Mouse (Mus musculus) kidney, adult 2 months (tissue): ENCODE measurements around the gene Cxcr1. TPM values are rescaled to one million over a fixed set of nuclear protein-coding genes. Genes with fewer than 3 reads are reported as not detected.

Source experiments
- DNase-seq: peaks from one replicate; pipeline ENCODE4 v3.0.0; 2021
- H3K27ac ChIP-seq: fragments of 200-500 bp; 2 replicates; pipeline ENCODE4 v1.5.1; 2012; ENCODE audit warnings: low read depth, low read length, control low read depth, inconsistent platforms; ENCODE audit not compliant: insufficient read depth
- H3K27me3 ChIP-seq: fragments of 200-500 bp; replicated peaks from 2 replicates; pipeline ENCODE4 v1.6.1; 2012; ENCODE audit warnings: mild to moderate bottlenecking, moderate library complexity, low read length, inconsistent platforms; ENCODE audit not compliant: control insufficient read depth, insufficient read depth
- H3K36me3 ChIP-seq: fragments of 200-500 bp; 2 replicates; pipeline ENCODE4 v1.6.1; 2012; ENCODE audit warnings: mild to moderate bottlenecking, moderate library complexity, low read length, inconsistent platforms; ENCODE audit not compliant: control insufficient read depth, insufficient read depth
- H3K4me1 ChIP-seq: fragments of 200-500 bp; 2 replicates; pipeline ENCODE4 v1.6.1; 2011; ENCODE audit warnings: low read length; ENCODE audit not compliant: control insufficient read depth, insufficient read depth
- H3K4me3 ChIP-seq: fragments of 200-500 bp; 2 replicates; pipeline ENCODE4 v1.5.1; 2011; ENCODE audit warnings: mild to moderate bottlenecking, low read depth, low read length, control low read depth; ENCODE audit not compliant: insufficient read depth
- CTCF ChIP-seq: fragments of 200-500 bp; conservative IDR thresholded peaks from 2 replicates; pipeline ENCODE4 v1.5.1; 2011; ENCODE audit warnings: low read depth, mild to moderate bottlenecking, control low read depth, low read length, moderate library complexity, mixed read lengths; ENCODE audit not compliant: insufficient read depth, insufficient read length
- POLR2A ChIP-seq: fragments of 200-500 bp; IDR thresholded peaks from one replicate; pipeline ENCODE4 v1.6.1; 2011; ENCODE audit warnings: low read depth, low read length, control low read depth
- WGBS: fragments of 180-500 bp; shearing (Covaris S2); methylation state at CpG from one replicate; pipeline ENCODE4 v1.1.7; 2018; 5-methylcytosine and 5-hydroxymethylcytosine counted together
- polyA plus RNA-seq: library from polyadenylated mRNA; depleted of rRNA; stranded (reverse); fragments of >200 nt; gene quantifications from 2 replicates; pipeline ENCODE4 v1.2.3, GENCODE M21; 2012

Gene Cxcr1
- polyA plus RNA-seq, 1 experiment: not detected

DNA sequence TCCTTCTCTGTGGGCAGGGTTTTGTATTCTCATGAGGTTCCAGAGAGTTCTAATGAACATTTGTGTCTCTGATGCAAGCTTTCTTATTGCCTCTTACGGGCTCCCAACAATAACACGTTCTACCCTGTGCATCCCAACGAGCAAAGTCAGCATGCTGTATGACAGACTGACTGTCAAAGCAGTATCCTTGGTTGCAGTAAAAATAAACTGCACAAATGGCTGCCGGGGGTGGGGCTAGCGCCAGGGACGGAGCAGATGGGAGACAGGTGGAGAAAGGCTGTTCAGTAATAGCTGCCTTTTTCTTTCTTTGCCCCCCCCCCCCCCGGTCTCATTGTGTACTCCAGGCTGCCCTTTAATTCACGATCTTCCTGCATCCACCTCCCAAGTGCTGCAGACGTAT, 13.5 kb upstream of the Cxcr1 start:
- Histone ChIP-seq H3K27ac (no peak overlapping the region), H3K4me3 (no peak overlapping the region), H3K27me3 (no peaks in the 10 kb centered on the region; the same call in 1 of the 2 replicates), H3K4me1 (no peaks in the 10 kb centered on the region), H3K36me3 (no peaks in the 10 kb centered on the region)
- 65% methylated on average over 8 of the region's 9 CpGs for WGBS
- TF ChIP-seq POLR2A (no peak), CTCF (no peak)
- no peak for DNase-seq

DNA sequence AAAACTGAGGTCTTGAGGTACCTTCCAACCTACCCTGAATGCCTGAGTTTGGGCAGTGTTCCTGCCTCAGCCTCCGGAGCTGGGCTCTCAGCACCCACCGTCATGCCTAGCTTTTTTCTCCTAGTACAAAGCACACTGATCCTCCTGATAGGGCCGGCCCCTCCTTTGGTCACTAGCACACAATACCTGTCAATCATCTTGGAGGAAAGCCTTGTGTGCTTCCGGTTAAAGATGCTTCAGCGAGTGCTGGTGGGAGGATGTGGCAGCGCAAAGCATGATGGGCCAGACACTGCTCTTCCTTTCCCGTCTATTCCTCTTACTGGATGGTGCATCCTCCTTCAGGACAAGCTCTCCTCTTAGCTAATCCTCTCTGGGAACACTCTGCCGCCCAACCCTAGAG, 12.2 kb upstream of the Cxcr1 start:
- DNase-seq: no peak
- H3K27me3 ChIP-seq: no peaks in the 10 kb centered on the region; the same call in 1 of the 2 replicates

GRCm38 (mm10) chr1:74205881-74206280, 11.4 kb upstream of the Cxcr1 start:
- peak; percentile 39 for DNase-seq
- 49% methylated on average over 7 of the region's 7 CpGs for WGBS
- no peaks in the 10 kb centered on the region for H3K4me1 ChIP-seq
- H3K36me3 ChIP-seq: no peaks in the 10 kb centered on the region
- H3K27me3 ChIP-seq: no peaks in the 10 kb centered on the region; the same call in 1 of the 2 replicates
- TF ChIP-seq CTCF: peak; percentile 34
- no peak for TF ChIP-seq POLR2A
- no peak overlapping the region for H3K27ac ChIP-seq
- no peak overlapping the region for H3K4me3 ChIP-seq

More for the DNA sequence above, 12.2 kb upstream of the Cxcr1 start:
- H3K27ac ChIP-seq: no peak overlapping the region
- TF ChIP-seq POLR2A (no peak), CTCF (no peak)
- WGBS: 75% methylated on average over 8 of the region's 8 CpGs
- no peaks in the 10 kb centered on the region for H3K4me1 ChIP-seq
- no peak overlapping the region for H3K4me3 ChIP-seq
- no peaks in the 10 kb centered on the region for H3K36me3 ChIP-seq

GRCm38 (mm10) chr1:74203457-74203856, 9.0 kb upstream of the Cxcr1 start:
- WGBS: 63% methylated on average over 5 of the region's 5 CpGs
- H3K36me3 ChIP-seq: no peaks in the 10 kb centered on the region
- TF ChIP-seq POLR2A (no peak), CTCF (0 out of 2 replicates have a peak, but pooled peaks have one; percentile 3)
- no peaks in the 10 kb centered on the region; the same call in 1 of the 2 replicates for H3K27me3 ChIP-seq
- no peaks in the 10 kb centered on the region for H3K4me1 ChIP-seq
- H3K4me3 ChIP-seq: no peak overlapping the region
- H3K27ac ChIP-seq: no peak overlapping the region
- DNase-seq: no peak

- H3K27ac ChIP-seq: no peak overlapping the region
- TF ChIP-seq POLR2A: no peak
- TF ChIP-seq CTCF: no peak
- H3K36me3 ChIP-seq: no peaks in the 10 kb centered on the region
- H3K4me1 ChIP-seq: peaks cover 5% of the 10 kb centered on the region; the same call in 1 of the 2 replicates
- H3K27me3 ChIP-seq: no peaks in the 10 kb centered on the region; the same call in 1 of the 2 replicates
- DNase-seq: no peak
- H3K4me3 ChIP-seq: no peak overlapping the region
- 80% methylated on average over 7 of the region's 7 CpGs for WGBS
Measured at GRCm38 (mm10) chr1:74201048-74201844, 6.8 kb upstream of the Cxcr1 start.

DNA sequence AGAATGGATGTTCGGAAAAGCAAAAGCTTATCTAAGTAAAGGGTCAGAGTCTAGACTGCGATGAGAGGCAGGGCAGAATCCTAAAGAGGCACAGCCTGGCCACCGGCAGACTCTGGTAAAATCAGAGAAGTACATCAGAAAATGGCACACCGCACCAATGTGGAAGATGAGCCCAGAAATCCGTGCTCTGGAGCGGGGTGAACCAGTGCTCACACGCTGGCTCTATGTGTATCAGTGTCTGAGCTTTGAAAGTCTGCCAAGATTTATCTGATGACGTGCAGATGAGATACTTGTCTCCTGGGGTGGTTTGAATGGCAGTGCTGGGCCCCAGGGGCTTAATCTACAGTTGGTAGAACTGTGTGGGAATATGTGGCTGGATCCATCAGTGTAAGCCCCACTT, 4.6 kb upstream of the Cxcr1 start:
- 71% methylated on average over 8 of the region's 8 CpGs for WGBS
- Histone ChIP-seq H3K4me3 (no peak overlapping the region), H3K4me1 (peaks cover 5% of the 10 kb centered on the region; the same call in 1 of the 2 replicates), H3K27me3 (no peaks in the 10 kb centered on the region), H3K27ac (no peak overlapping the region), H3K36me3 (no peaks in the 10 kb centered on the region)
- no peak for TF ChIP-seq CTCF
- TF ChIP-seq POLR2A: no peak
- DNase-seq: no peak

DNA sequence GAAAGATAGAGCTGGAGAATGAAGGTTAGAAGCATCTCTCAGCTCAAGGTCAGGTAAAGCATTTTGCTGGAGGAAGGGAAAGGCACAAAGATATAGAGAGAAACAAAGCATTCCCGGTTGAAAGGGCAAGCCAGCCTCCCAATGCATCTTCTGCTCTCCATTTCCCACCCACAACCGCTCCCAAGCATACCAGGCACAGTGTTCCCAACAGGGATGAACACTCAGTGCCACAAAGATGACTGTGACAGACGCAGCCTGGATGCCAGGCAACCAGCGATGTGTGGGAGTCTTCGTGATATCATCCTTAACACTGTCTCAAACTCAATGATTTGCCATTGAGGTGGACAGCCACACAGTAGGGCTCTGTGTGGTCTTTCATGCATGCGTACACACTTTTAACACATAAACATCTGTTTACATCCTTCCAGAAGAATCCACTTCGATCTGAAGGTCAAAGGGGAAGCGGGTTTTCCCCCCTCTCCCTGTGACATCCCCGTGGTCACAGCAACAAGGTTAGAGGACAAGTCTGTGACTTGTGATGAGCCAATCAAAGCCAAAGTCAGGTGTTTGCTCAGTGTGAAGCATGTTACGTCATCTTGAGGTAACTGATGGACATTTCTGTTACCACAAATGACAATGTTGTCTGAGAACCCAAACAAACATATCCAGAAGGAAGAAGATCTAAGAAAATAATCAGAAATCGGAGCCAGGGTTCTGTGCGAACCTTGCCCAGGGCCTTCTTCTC, 3.5 kb upstream of the Cxcr1 start:
- no peaks in the 10 kb centered on the region for H3K36me3 ChIP-seq
- H3K27me3 ChIP-seq: no peaks in the 10 kb centered on the region
- H3K4me3 ChIP-seq: no peak overlapping the region
- peaks cover 5% of the 10 kb centered on the region; the same call in 1 of the 2 replicates for H3K4me1 ChIP-seq
- no peak for DNase-seq
- TF ChIP-seq POLR2A: no peak
- no peak for TF ChIP-seq CTCF
- WGBS: 78% methylated on average over 12 of the region's 12 CpGs
- no peak overlapping the region for H3K27ac ChIP-seq
